Mouse (Mus musculus) heart, embryonic 13.5 days (tissue): ENCODE measurements at regions not wholly inside any gene's neighbourhood (a gene's known extent, or its start where the extent isn't known, plus 50 kb on each side); places are given as distances from the start of the nearest gene placed in this dataset.

ENCODE experiments used
- ATAC-seq: fragments of 200-750 bp; cut with Nextera tagmentation; 2 replicates; pipeline ENCODE4 v1.8.0; 2017; ENCODE audit warnings: moderate TSS enrichment; ENCODE audit not compliant: insufficient number of reproducible peaks, low FRiP score, low TSS enrichment; ENCODE audit errors: extremely low read depth
- H3K27ac ChIP-seq: fragments of 300-500 bp; sonication (generic); replicated peaks from 2 replicates; pipeline ENCODE4 v1.5.1; 2015; ENCODE audit warnings: moderate library complexity, mild to moderate bottlenecking, inconsistent platforms
- H3K27me3 ChIP-seq: fragments of 300-500 bp; sonication (generic); replicated peaks from 2 replicates; pipeline ENCODE4 v1.6.1; 2015; ENCODE audit warnings: mild to moderate bottlenecking, inconsistent platforms
- H3K36me3 ChIP-seq: fragments of 300-500 bp; sonication (generic); 2 replicates; pipeline ENCODE4 v1.6.1; 2015; ENCODE audit warnings: mild to moderate bottlenecking, inconsistent platforms
- H3K4me1 ChIP-seq: fragments of 300-500 bp; sonication (generic); 2 replicates; pipeline ENCODE4 v1.6.1; 2015; ENCODE audit warnings: inconsistent platforms
- H3K4me2 ChIP-seq: fragments of 300-500 bp; sonication (generic); 2 replicates; pipeline ENCODE4 v1.6.1; 2015; ENCODE audit warnings: inconsistent platforms, mild to moderate bottlenecking, moderate library complexity
- H3K4me3 ChIP-seq: fragments of 300-500 bp; sonication (generic); 2 replicates; pipeline ENCODE4 v1.5.1; 2015; ENCODE audit warnings: moderate library complexity, mild to moderate bottlenecking, inconsistent platforms
- H3K9ac ChIP-seq: fragments of 300-500 bp; sonication (generic); 2 replicates; pipeline ENCODE4 v1.6.1; 2015; ENCODE audit warnings: inconsistent platforms, mild to moderate bottlenecking, moderate library complexity
- H3K9me3 ChIP-seq: fragments of 300-500 bp; sonication (generic); 2 replicates; pipeline ENCODE4 v1.6.1; 2016; ENCODE audit warnings: inconsistent platforms
- WGBS: fragments of 180-500 bp; shearing (Covaris S2); methylation state at CpG from one replicate; pipeline ENCODE4 v1.1.7; 2015; ENCODE audit warnings: mixed read lengths; 5-methylcytosine and 5-hydroxymethylcytosine counted together

DNA sequence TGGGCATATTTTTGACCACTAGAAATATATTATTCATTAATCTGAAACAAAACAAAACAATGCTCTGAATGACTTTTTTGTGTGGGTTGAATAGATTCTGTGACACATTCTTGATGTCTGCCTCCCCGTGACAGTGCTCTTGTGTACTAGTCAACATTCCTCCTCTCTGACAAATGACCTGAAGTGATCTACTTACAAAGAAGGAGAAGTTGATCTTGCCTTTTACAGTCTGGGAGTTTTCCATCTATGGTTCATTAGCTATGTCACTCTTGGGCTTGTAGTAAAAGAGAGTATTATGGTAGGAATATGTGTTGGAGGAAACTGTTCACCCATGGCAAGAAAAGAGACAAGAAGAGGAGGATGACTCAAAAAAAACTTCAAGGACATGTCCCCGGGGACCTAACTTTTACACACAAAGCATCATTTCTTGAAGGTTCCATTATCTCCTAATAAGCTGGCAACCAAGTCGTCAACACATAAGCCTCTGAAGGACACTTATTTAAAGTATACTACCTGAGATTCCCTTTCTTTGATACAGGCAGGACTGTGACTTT is 217.9 kb downstream of the Gm21750 start:
- Histone ChIP-seq H3K9me3 (no peaks in the 10 kb centered on the region; the same call in 1 of the 2 replicates), H3K4me3 (no peak overlapping the region), H3K27ac (no peak overlapping the region), H3K27me3 (no peaks in the 10 kb centered on the region), H3K9ac (no peak overlapping the region), H3K36me3 (no peaks in the 10 kb centered on the region), H3K4me2 (no peak overlapping the region), H3K4me1 (no peaks in the 10 kb centered on the region)
- WGBS: 66% methylated on average over 3 of the region's 3 CpGs
- ATAC-seq: no peak

DNA sequence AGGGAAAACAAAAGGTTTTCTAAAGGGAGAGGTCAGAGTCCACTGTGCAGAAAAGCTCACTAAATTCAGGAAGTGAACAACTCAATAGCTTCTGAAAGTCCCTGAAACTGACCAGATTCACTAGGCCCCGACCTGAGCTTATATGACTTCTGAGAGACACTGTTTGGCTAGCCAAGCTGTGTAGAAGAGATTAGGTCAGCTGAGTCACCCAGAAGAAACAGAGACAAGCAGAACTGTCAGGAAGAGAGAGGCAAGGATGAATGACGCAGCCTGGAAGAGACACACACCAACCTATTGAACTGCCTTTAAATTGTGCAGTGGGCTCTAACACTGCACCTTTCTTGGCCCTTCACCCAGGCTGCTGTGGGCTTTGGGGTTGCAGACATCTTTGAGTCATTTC is 230.4 kb downstream of the Gm21750 start:
- ATAC-seq: no peak
- H3K9ac ChIP-seq: no peak overlapping the region
- WGBS: 60% methylated on average over 2 of the region's 2 CpGs

DNA sequence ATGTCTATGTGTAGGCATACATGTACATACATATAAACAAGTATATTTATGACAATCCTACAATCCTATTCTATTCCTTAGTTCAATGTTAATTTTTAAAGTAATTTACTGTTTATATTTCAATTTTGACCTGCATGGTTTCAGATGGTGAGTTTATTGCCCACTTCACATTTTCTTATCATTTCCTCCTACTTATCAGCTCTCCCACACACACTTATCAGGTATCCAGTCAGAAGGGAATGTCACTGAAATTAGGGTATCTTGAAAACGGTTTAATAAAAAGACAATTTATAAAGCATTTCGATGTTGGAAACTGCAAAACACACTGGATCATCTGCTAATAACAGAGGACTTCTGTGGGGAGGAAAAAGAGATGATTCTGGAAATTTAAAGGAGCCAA is 233.8 kb downstream of the Gm21750 start:
- no peaks in the 10 kb centered on the region for H3K9me3 ChIP-seq
- no peak overlapping the region for H3K4me2 ChIP-seq
- 0 out of 2 replicates have a peak, but pooled peaks cover 3% of the 10 kb centered on the region for H3K4me1 ChIP-seq
- WGBS: 43% methylated on average over 2 of the region's 2 CpGs
- no peak overlapping the region for H3K4me3 ChIP-seq
- H3K27me3 ChIP-seq: no peaks in the 10 kb centered on the region
- no peak overlapping the region for H3K9ac ChIP-seq
- no peak for ATAC-seq
- H3K36me3 ChIP-seq: no peaks in the 10 kb centered on the region
- H3K27ac ChIP-seq: no peak overlapping the region

More for the DNA sequence above, 230.4 kb downstream of the Gm21750 start:
- H3K4me2 ChIP-seq: no peak overlapping the region
- 0 out of 2 replicates have a peak, but pooled peaks cover 3% of the 10 kb centered on the region for H3K4me1 ChIP-seq
- H3K4me3 ChIP-seq: no peak overlapping the region
- H3K27ac ChIP-seq: no peak overlapping the region
- no peaks in the 10 kb centered on the region for H3K27me3 ChIP-seq
- H3K36me3 ChIP-seq: no peaks in the 10 kb centered on the region
- H3K9me3 ChIP-seq: no peaks in the 10 kb centered on the region

DNA sequence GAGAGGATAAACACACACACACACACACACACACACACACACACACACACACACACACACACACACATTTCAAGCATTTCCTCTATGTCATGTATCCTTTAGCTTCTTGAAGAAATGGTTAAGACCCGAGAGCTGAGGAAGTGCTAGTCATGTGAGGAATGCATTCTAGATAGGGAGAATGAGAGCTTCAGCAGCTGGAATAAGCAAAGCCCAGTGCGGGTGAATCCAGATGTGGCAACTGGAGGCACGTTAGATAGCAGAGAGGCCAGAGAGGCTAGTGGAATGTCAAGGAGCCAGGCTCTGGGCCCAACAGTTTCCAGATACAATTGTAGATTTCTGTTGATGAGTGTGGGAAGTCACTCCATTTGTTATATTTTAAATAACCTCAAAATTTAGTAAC is 234.2 kb downstream of the Gm21750 start:
- 0 out of 2 replicates have a peak, but pooled peaks cover 3% of the 10 kb centered on the region for H3K4me1 ChIP-seq
- no peak for ATAC-seq

DNA sequence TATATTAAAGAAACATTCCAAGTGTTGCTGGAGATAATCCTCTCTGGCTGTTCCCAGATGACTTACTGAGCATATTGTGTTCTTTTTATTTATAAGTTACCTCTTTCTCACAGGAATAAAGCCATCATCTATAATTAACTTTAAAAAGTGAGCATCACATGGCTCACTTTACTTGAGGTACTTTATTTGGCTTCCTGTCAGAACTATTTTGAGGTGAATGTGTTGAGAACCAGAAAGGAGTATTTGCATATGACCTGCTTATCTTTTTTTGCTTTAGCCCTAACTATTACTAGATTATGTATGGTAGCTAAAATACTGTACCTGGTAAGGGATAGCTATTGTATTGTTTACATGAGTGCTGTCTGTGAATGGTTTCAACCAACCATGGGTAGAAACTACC is 238.1 kb downstream of the Gm21750 start:
- H3K9ac ChIP-seq: no peak overlapping the region
- H3K9me3 ChIP-seq: no peaks in the 10 kb centered on the region
- 0 out of 2 replicates have a peak, but pooled peaks cover 3% of the 10 kb centered on the region for H3K4me1 ChIP-seq
- no peaks in the 10 kb centered on the region for H3K36me3 ChIP-seq
- no peak overlapping the region for H3K4me3 ChIP-seq
- ATAC-seq: no peak
- no peak overlapping the region for H3K27ac ChIP-seq
- H3K27me3 ChIP-seq: no peaks in the 10 kb centered on the region
- H3K4me2 ChIP-seq: no peak overlapping the region

More for the DNA sequence above, 234.2 kb downstream of the Gm21750 start:
- H3K27me3 ChIP-seq: no peaks in the 10 kb centered on the region
- WGBS: 12% methylated on average over 3 of the region's 3 CpGs
- H3K4me3 ChIP-seq: no peak overlapping the region
- H3K9me3 ChIP-seq: no peaks in the 10 kb centered on the region
- no peak overlapping the region for H3K9ac ChIP-seq
- H3K27ac ChIP-seq: no peak overlapping the region
- no peak overlapping the region for H3K4me2 ChIP-seq
- H3K36me3 ChIP-seq: no peaks in the 10 kb centered on the region

DNA sequence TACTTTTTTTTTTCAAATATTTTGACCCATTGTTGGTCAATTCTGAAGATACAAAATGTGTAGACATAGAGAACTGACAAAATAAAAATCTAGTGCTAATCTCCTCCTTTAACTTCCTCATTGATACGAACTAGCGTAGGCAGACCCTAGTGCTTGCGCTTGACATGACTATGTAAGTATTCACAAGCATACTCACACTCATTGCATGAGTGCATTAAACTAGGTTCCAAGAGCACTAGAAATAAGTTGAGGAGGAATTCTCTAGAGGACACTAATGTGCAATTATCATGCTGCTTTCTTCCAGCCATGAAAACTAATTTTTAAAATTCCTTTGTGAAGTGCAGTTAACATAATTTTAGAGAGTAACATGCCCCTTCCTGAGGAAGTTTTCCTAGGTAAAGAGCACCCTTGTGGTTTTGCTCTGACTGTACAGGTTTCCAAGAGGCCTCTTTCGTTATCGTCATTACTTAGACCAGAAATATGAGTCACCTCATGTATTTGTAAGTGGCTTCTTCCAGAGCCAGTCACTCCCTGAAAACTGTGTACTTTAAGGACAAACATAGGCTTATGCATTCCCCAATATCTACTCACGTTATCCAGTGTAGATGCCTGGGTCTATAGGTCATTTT is 241.2 kb downstream of the Gm21750 start:
- no peaks in the 10 kb centered on the region for H3K36me3 ChIP-seq
- H3K27ac ChIP-seq: no peak overlapping the region
- H3K4me1 ChIP-seq: no peaks in the 10 kb centered on the region
- H3K4me2 ChIP-seq: no peak overlapping the region
- H3K4me3 ChIP-seq: no peak overlapping the region
- 82% methylated on average over 6 of the region's 6 CpGs for WGBS
- ATAC-seq: no peak
- no peak overlapping the region for H3K9ac ChIP-seq
- H3K9me3 ChIP-seq: no peaks in the 10 kb centered on the region
- H3K27me3 ChIP-seq: no peaks in the 10 kb centered on the region

DNA sequence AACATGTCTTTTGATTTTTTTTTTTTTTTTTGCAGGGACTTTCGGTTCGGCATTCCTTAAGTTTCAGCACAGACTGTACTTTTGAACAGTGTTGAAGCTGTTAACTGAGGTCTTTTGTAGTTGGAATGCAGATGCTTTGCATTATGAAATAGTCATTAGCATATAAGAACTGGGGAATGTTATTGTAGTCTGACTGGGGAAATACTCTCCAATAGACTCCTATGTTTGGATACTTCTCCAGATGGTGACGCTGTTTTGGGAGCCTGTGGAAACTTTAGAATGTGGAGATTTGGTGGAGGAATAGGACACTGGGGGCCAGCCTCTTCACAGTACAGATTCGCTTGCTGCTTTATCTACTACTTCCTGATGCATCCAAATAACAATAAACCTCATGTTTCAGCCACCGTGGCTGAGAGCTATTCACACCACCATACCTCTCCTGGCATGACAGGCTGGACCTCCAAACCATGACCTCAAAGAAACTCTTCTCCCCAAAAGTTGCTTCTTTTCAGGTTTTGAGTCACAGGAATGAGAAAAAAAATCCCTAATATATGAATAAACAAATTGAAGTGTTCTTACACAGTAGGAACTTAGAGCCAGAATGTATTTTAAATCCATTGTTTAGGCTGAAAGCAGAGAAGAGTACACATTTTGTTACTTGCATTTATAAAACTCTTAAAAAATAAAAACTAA is 252.9 kb downstream of the Gm21750 start:
- ATAC-seq: no peak
- no peaks in the 10 kb centered on the region for H3K27me3 ChIP-seq
- WGBS: 65% methylated on average over 5 of the region's 5 CpGs
- H3K4me2 ChIP-seq: no peak overlapping the region
- no peak overlapping the region for H3K9ac ChIP-seq
- H3K36me3 ChIP-seq: no peaks in the 10 kb centered on the region
- no peaks in the 10 kb centered on the region for H3K9me3 ChIP-seq
- no peak overlapping the region for H3K4me3 ChIP-seq
- no peaks in the 10 kb centered on the region for H3K4me1 ChIP-seq
- H3K27ac ChIP-seq: no peak overlapping the region

DNA sequence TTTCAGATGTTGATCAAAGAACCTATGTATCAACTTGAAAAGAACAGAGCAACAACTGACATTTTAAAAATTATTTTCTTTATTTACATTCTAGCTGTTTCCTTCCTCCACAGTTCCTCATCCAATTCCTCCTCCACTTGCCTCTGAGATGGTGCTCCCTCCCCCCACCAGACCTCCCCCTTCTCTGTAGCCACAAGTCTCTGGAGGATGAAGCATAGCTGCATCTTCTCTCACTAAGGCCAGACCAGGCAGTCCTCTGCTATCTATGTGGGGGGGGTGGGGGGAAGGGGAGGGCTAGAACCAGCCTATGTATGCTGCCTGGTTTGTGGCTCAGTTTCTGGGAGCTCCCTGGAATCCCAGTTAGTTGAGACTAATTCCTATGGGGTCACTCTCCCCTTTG is 255.0 kb downstream of the Gm21750 start:
- H3K4me2 ChIP-seq: no peak overlapping the region
- no peaks in the 10 kb centered on the region for H3K36me3 ChIP-seq
- H3K27ac ChIP-seq: no peak overlapping the region
- ATAC-seq: no peak
- H3K4me1 ChIP-seq: no peaks in the 10 kb centered on the region
- H3K4me3 ChIP-seq: no peak overlapping the region
- no peaks in the 10 kb centered on the region for H3K27me3 ChIP-seq
- H3K9ac ChIP-seq: no peak overlapping the region
- H3K9me3 ChIP-seq: no peaks in the 10 kb centered on the region

DNA sequence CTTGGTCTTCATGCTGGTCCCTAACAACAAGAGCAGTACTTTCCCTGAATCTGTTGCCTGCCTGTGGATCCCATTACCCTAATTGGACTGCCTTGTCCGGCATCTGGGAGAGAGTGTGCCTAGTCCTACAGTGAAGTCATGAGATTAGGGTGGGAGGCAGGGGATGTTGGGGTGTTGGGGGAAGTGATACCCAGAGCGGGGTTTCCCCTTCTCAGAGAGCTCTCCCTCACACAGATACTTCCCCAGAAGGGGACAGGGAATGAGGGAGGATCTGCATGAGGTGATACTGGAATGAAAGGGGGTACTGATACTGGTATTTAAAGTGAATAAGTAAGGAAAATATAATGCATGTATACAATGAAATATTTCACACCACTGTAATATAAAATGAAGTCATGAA is 270.1 kb downstream of the Gm21750 start:
- Histone ChIP-seq H3K27me3 (no peaks in the 10 kb centered on the region), H3K4me1 (no peaks in the 10 kb centered on the region), H3K27ac (no peak overlapping the region), H3K4me2 (no peak overlapping the region), H3K4me3 (no peak overlapping the region), H3K36me3 (no peaks in the 10 kb centered on the region), H3K9ac (no peak overlapping the region), H3K9me3 (no peaks in the 10 kb centered on the region)
- 57% methylated on average over 2 of the region's 2 CpGs for WGBS
- no peak for ATAC-seq

DNA sequence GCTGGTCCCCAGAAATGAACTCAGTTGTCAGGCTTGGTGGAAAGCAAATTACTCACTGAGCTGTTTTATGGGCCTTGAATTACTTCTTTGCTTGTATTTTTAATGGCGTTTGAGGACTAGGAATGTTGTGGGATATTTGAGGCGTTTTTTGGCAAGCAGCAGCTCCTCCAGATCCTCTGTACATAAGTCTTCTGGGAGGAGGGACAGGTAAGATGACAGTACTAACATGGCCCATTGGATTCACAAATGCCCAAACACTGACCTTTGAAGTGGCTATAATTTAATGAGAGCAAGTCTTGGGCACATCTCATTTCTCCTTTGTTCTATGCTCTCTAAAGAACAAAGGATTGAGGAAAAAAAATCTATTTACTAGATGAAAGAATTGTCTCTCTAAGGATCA is 286.3 kb downstream of the Gm21750 start:
- Histone ChIP-seq H3K36me3 (no peaks in the 10 kb centered on the region), H3K27me3 (no peaks in the 10 kb centered on the region), H3K4me3 (no peak overlapping the region), H3K9ac (no peak overlapping the region), H3K27ac (no peak overlapping the region), H3K9me3 (no peaks in the 10 kb centered on the region), H3K4me2 (no peak overlapping the region), H3K4me1 (no peaks in the 10 kb centered on the region)
- 59% methylated on average over 2 of the region's 2 CpGs for WGBS
- ATAC-seq: no peak

DNA sequence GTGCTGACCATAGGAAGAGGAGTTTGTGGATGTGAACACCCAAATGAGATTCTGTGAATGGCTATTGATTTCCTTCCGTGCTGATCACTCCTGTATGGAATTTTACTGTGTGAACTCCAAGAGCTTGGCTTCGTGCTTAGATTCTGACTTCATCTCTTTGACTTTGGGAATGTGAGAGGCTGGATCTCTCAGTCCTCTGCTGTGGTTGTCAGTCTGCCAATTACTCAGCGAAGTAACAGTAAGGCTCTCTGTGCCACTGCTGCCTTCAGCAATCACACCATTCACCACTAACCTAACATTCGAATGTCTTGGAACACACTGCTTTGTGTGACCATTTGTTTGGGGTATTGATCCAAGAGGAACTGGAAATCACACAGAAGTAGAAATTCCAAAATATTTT is 291.5 kb downstream of the Gm21750 start:
- Histone ChIP-seq H3K9ac (no peak overlapping the region), H3K4me3 (no peak overlapping the region), H3K27ac (no peak overlapping the region), H3K27me3 (no peaks in the 10 kb centered on the region), H3K4me2 (no peak overlapping the region), H3K36me3 (no peaks in the 10 kb centered on the region), H3K9me3 (no peaks in the 10 kb centered on the region), H3K4me1 (no peaks in the 10 kb centered on the region)
- ATAC-seq: no peak
- 65% methylated on average over 4 of the region's 4 CpGs for WGBS

DNA sequence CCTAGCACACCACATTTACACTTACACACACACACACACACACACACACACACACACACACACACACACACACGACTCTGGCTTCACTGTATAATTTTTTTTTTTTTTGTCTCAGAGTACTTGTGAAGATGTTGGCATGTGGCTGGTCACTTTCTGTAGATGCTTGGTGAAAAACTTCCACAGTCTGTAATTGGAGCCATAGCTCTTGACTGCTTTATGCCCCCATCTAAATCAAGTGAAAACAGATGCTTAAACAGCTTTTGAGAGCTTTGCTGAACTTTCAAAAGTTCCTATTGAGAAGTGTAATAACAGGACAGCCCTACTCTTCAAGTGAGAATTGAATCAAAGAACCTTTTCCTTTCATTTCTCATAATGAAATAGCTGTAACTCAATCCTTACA is 317.7 kb downstream of the Gm21750 start:
- Histone ChIP-seq H3K9me3 (no peaks in the 10 kb centered on the region), H3K4me1 (no peaks in the 10 kb centered on the region), H3K27me3 (no peaks in the 10 kb centered on the region), H3K4me2 (no peak overlapping the region), H3K27ac (no peak overlapping the region), H3K36me3 (no peaks in the 10 kb centered on the region), H3K9ac (no peak overlapping the region), H3K4me3 (no peak overlapping the region)
- 36% methylated on average over 1 of the region's 1 CpGs for whole genome bisulfite sequencing
- ATAC-seq: no peak
